Mouse (Mus musculus): ENCODE results near the gene Krt42.

- TF ChIP-seq CTCF (IDR thresholded peaks at IDR 0.05; ENCODE audit: low read depth) = no peak
- no peak for TF ChIP-seq EP300 (IDR thresholded peaks at IDR 0.05; ENCODE audit: low read depth)
Observed at GRCm38 (mm10) chr11:100261235-100261605, 8.5 kb downstream of the Krt42 start.
